Mouse (Mus musculus): Measurements from ENCODE around the gene Fbxl17. TPM values are rescaled to one million over a fixed set of nuclear protein-coding genes. Genes with fewer than 3 reads are reported as not detected.

Gene Fbxl17
- polyA plus RNA-seq, 1 experiment from 2014 or later = 10.7 TPM

GRCm38 (mm10) chr17:63095553-63095952 lies 404.3 kb downstream of the Fbxl17 start:
- H3K4me1 ChIP-seq (ENCODE audit: control insufficient read depth, insufficient read depth, low read length) = no peaks in the 10 kb centered on the region
- 59% methylated on average over 2 of the region's 2 CpGs for WGBS
- H3K9me3 ChIP-seq (ENCODE audit: control insufficient read depth, low read length) = no peaks in the 10 kb centered on the region
- no peak overlapping the region for H3K9ac ChIP-seq (ENCODE audit: low read depth, low read length)
- H3K36me3 ChIP-seq (ENCODE audit: control insufficient read depth, insufficient read depth, low read length) = no peaks in the 10 kb centered on the region
- ATAC-seq (ENCODE audit: low read depth) (no peak), DNase-seq (ENCODE audit: low spot score) (no peak)
- no peak overlapping the region for H3K4me3 ChIP-seq (ENCODE audit: low read depth, low read length)
- H3K27ac ChIP-seq (replicated peaks; ENCODE audit: low read depth, low read length) = no peak overlapping the region
- H3K27me3 ChIP-seq (replicated peaks; ENCODE audit: control insufficient read depth, insufficient read depth, low read length) = no peaks in the 10 kb centered on the region
- H3K4me2 ChIP-seq (ENCODE audit: low read depth, low read length) = no peak overlapping the region

- no peaks in the 10 kb centered on the region for H3K36me3 ChIP-seq (ENCODE audit: control insufficient read depth, insufficient read depth, low read length)
- ATAC-seq (ENCODE audit: low read depth) = no peak
- no peaks in the 10 kb centered on the region for H3K4me1 ChIP-seq (ENCODE audit: control insufficient read depth, insufficient read depth, low read length)
- H3K9ac ChIP-seq (ENCODE audit: low read depth, low read length) = no peak overlapping the region
- no peak overlapping the region for H3K4me2 ChIP-seq (ENCODE audit: low read depth, low read length)
- no peaks in the 10 kb centered on the region for H3K27me3 ChIP-seq (replicated peaks; ENCODE audit: control insufficient read depth, insufficient read depth, low read length)
- H3K27ac ChIP-seq (replicated peaks; ENCODE audit: low read depth, low read length) = no peak overlapping the region
- H3K4me3 ChIP-seq (ENCODE audit: low read depth, low read length) = no peak overlapping the region
- WGBS = 77% methylated on average over 4 of the region's 4 CpGs
- DNase-seq (ENCODE audit: low spot score) = no peak
- H3K9me3 ChIP-seq (ENCODE audit: control insufficient read depth, low read length) = no peaks in the 10 kb centered on the region
Measured at GRCm38 (mm10) chr17:63095017-63095416, 404.8 kb downstream of the Fbxl17 start.

- 67% methylated on average over 4 of the region's 4 CpGs for WGBS
- DNase-seq (ENCODE audit: low spot score) = no peak
Measured at GRCm38 (mm10) chr17:63093184-63093583, 406.6 kb downstream of the Fbxl17 start.

GRCm38 (mm10) chr17:63092774-63093173 lies 407.0 kb downstream of the Fbxl17 start:
- ATAC-seq (ENCODE audit: low read depth) (no peak), DNase-seq (ENCODE audit: low spot score) (no peak)
- H3K4me1 ChIP-seq (ENCODE audit: control insufficient read depth, insufficient read depth, low read length) = no peaks in the 10 kb centered on the region
- H3K9me3 ChIP-seq (ENCODE audit: control insufficient read depth, low read length) = 0 out of 2 replicates have a peak, but pooled peaks cover 3% of the 10 kb centered on the region
- H3K4me2 ChIP-seq (ENCODE audit: low read depth, low read length) = no peak overlapping the region
- 77% methylated on average over 6 of the region's 6 CpGs for WGBS
- no peaks in the 10 kb centered on the region for H3K27me3 ChIP-seq (replicated peaks; ENCODE audit: control insufficient read depth, insufficient read depth, low read length)
- no peak overlapping the region for H3K27ac ChIP-seq (replicated peaks; ENCODE audit: low read depth, low read length)
- H3K36me3 ChIP-seq (ENCODE audit: control insufficient read depth, insufficient read depth, low read length) = no peaks in the 10 kb centered on the region
- no peak overlapping the region for H3K4me3 ChIP-seq (ENCODE audit: low read depth, low read length)
- H3K9ac ChIP-seq (ENCODE audit: low read depth, low read length) = no peak overlapping the region

More at GRCm38 (mm10) chr17:63093184-63093583, 406.6 kb downstream of the Fbxl17 start:
- no peak overlapping the region for H3K4me3 ChIP-seq (ENCODE audit: low read depth, low read length)
- no peak overlapping the region for H3K4me2 ChIP-seq (ENCODE audit: low read depth, low read length)
- no peaks in the 10 kb centered on the region for H3K27me3 ChIP-seq (replicated peaks; ENCODE audit: control insufficient read depth, insufficient read depth, low read length)
- ATAC-seq (ENCODE audit: low read depth) = no peak
- no peaks in the 10 kb centered on the region for H3K36me3 ChIP-seq (ENCODE audit: control insufficient read depth, insufficient read depth, low read length)
- H3K27ac ChIP-seq (replicated peaks; ENCODE audit: low read depth, low read length) = no peak overlapping the region
- no peak overlapping the region for H3K9ac ChIP-seq (ENCODE audit: low read depth, low read length)
- H3K9me3 ChIP-seq (ENCODE audit: control insufficient read depth, low read length) = 0 out of 2 replicates have a peak, but pooled peaks cover 3% of the 10 kb centered on the region
- H3K4me1 ChIP-seq (ENCODE audit: control insufficient read depth, insufficient read depth, low read length) = no peaks in the 10 kb centered on the region

DNA sequence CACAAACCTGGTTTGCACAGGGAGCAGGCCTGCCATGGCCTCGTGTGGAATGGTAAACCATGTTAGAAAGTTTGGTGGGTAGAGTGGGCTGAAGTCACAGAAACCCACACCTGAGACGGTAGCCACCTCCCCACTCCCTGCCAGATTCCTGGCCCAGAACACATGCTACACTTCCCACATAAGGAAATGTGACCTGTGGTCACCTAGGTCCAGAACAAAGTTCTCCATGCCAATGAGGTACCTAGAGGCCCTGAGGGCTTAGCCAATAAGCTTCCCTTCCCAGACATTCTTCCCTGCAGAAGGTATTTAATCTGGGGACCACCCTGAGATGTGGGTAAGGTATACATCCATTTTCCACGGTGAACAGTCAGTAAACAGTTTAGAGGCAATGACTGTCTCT lies 409.7 kb downstream of the Fbxl17 start:
- Histone ChIP-seq H3K4me1 (ENCODE audit: control insufficient read depth, insufficient read depth, low read length) (no peaks in the 10 kb centered on the region), H3K4me3 (ENCODE audit: low read depth, low read length) (no peak overlapping the region), H3K9ac (ENCODE audit: low read depth, low read length) (no peak overlapping the region), H3K27ac (replicated peaks; ENCODE audit: low read depth, low read length) (no peak overlapping the region), H3K36me3 (ENCODE audit: control insufficient read depth, insufficient read depth, low read length) (no peaks in the 10 kb centered on the region), H3K4me2 (ENCODE audit: low read depth, low read length) (no peak overlapping the region), H3K9me3 (ENCODE audit: control insufficient read depth, low read length) (0 out of 2 replicates have a peak, but pooled peaks cover 3% of the 10 kb centered on the region), H3K27me3 (replicated peaks; ENCODE audit: control insufficient read depth, insufficient read depth, low read length) (no peaks in the 10 kb centered on the region)
- WGBS = 84% methylated on average over 3 of the region's 3 CpGs
- DNase-seq (ENCODE audit: low spot score) (no peak), ATAC-seq (ENCODE audit: low read depth) (no peak)

DNA sequence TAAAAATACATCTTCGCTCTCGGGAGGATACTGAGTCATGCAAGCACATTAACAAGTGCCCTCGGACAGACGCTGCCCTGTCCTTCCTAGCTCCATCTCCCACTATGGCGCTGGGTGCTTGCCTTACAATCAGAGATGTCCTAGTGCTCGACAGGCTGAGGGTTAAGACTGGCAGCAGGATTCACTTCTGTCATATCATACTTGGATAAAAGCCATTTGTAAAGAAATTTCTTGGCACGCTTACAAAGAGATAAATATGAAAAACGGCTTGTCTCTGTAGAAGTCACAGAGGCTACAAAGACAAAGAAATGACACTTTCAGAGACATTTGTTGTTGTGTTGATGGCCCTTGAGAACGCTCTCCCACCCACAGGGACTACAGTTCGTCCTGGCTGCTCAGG lies 412.6 kb downstream of the Fbxl17 start:
- H3K4me3 ChIP-seq (ENCODE audit: low read depth, low read length) = no peak overlapping the region
- 77% methylated on average over 10 of the region's 10 CpGs for WGBS
- H3K9ac ChIP-seq (ENCODE audit: low read depth, low read length) = no peak overlapping the region
- no peaks in the 10 kb centered on the region for H3K36me3 ChIP-seq (ENCODE audit: control insufficient read depth, insufficient read depth, low read length)
- H3K27me3 ChIP-seq (replicated peaks; ENCODE audit: control insufficient read depth, insufficient read depth, low read length) = no peaks in the 10 kb centered on the region
- DNase-seq (ENCODE audit: low spot score) = no peak
- no peak overlapping the region for H3K27ac ChIP-seq (replicated peaks; ENCODE audit: low read depth, low read length)
- H3K9me3 ChIP-seq (ENCODE audit: control insufficient read depth, low read length) = 0 out of 2 replicates have a peak, but pooled peaks cover 3% of the 10 kb centered on the region
- no peaks in the 10 kb centered on the region for H3K4me1 ChIP-seq (ENCODE audit: control insufficient read depth, insufficient read depth, low read length)
- H3K4me2 ChIP-seq (ENCODE audit: low read depth, low read length) = no peak overlapping the region
- no peak for ATAC-seq (ENCODE audit: low read depth)

DNA sequence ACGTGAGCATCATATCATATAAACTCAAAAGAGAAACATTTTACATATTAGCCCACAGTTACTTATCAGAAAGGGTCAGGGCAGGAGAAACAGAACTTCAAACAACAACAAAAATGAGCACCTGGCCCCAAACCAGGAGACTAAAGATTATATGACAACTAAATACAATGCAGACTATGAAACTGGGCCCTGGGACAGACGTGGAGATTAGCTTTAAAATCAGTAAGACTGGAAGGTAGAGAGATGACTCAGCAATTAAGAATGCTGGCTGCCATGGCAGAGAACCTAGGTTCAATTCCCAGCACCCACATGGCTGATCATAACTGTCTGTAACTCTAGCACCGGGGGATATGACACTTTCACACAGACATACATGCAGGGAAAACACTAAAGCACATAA lies 413.3 kb downstream of the Fbxl17 start:
- Histone ChIP-seq H3K27ac (replicated peaks; ENCODE audit: low read depth, low read length) (no peak overlapping the region), H3K4me1 (ENCODE audit: control insufficient read depth, insufficient read depth, low read length) (no peaks in the 10 kb centered on the region), H3K27me3 (replicated peaks; ENCODE audit: control insufficient read depth, insufficient read depth, low read length) (no peaks in the 10 kb centered on the region), H3K4me3 (ENCODE audit: low read depth, low read length) (no peak overlapping the region), H3K9ac (ENCODE audit: low read depth, low read length) (no peak overlapping the region), H3K4me2 (ENCODE audit: low read depth, low read length) (no peak overlapping the region), H3K9me3 (ENCODE audit: control insufficient read depth, low read length) (0 out of 2 replicates have a peak, but pooled peaks cover 3% of the 10 kb centered on the region), H3K36me3 (ENCODE audit: control insufficient read depth, insufficient read depth, low read length) (no peaks in the 10 kb centered on the region)
- ATAC-seq (ENCODE audit: low read depth) (no peak), DNase-seq (ENCODE audit: low spot score) (no peak)
- 76% methylated on average over 3 of the region's 3 CpGs for WGBS

GRCm38 (mm10) chr17:63085227-63085626 lies 414.6 kb downstream of the Fbxl17 start:
- ATAC-seq (ENCODE audit: low read depth) = no peak
- H3K4me3 ChIP-seq (ENCODE audit: low read depth, low read length) = no peak overlapping the region
- 90% methylated on average over 6 of the region's 6 CpGs for WGBS

GRCm38 (mm10) chr17:63079087-63079486 lies 420.7 kb downstream of the Fbxl17 start:
- Histone ChIP-seq H3K4me2 (ENCODE audit: low read depth, low read length) (no peak overlapping the region), H3K9me3 (ENCODE audit: control insufficient read depth, low read length) (no peaks in the 10 kb centered on the region), H3K9ac (ENCODE audit: low read depth, low read length) (no peak overlapping the region), H3K27ac (replicated peaks; ENCODE audit: low read depth, low read length) (no peak overlapping the region), H3K36me3 (ENCODE audit: control insufficient read depth, insufficient read depth, low read length) (no peaks in the 10 kb centered on the region), H3K27me3 (replicated peaks; ENCODE audit: control insufficient read depth, insufficient read depth, low read length) (no peaks in the 10 kb centered on the region), H3K4me3 (ENCODE audit: low read depth, low read length) (no peak overlapping the region), H3K4me1 (ENCODE audit: control insufficient read depth, insufficient read depth, low read length) (peaks cover 18% of the 10 kb centered on the region)
- ATAC-seq (ENCODE audit: low read depth) (no peak), DNase-seq (ENCODE audit: low spot score) (no peak)
- WGBS = 83% methylated on average over 5 of the region's 5 CpGs

More at GRCm38 (mm10) chr17:63085227-63085626, 414.6 kb downstream of the Fbxl17 start:
- H3K4me2 ChIP-seq (ENCODE audit: low read depth, low read length) = no peak overlapping the region
- no peak for DNase-seq (ENCODE audit: low spot score)
- H3K4me1 ChIP-seq (ENCODE audit: control insufficient read depth, insufficient read depth, low read length) = no peaks in the 10 kb centered on the region
- no peak overlapping the region for H3K9ac ChIP-seq (ENCODE audit: low read depth, low read length)
- H3K36me3 ChIP-seq (ENCODE audit: control insufficient read depth, insufficient read depth, low read length) = no peaks in the 10 kb centered on the region
- H3K27ac ChIP-seq (replicated peaks; ENCODE audit: low read depth, low read length) = no peak overlapping the region
- H3K9me3 ChIP-seq (ENCODE audit: control insufficient read depth, low read length) = 0 out of 2 replicates have a peak, but pooled peaks cover 3% of the 10 kb centered on the region
- H3K27me3 ChIP-seq (replicated peaks; ENCODE audit: control insufficient read depth, insufficient read depth, low read length) = no peaks in the 10 kb centered on the region

Measured in embryonic facial prominence, embryonic 14.5 days (tissue).